Mouse (Mus musculus): ENCODE measurements around the gene Impg1. TPM values are rescaled to one million over a fixed set of nuclear protein-coding genes. Genes with fewer than 3 reads are reported as not detected.
A peak's percentile ranks its signal among the peaks of the same experiment; 100 is the strongest.
"Not testable (repeated sequence)": the region's sequence is repeated elsewhere in the genome, so short reads cannot be mapped to it uniquely, and the experiment has no call there.

Impg1 gene
- total RNA-seq, 1 experiment from 2014 or later, result 0.23 TPM

DNA sequence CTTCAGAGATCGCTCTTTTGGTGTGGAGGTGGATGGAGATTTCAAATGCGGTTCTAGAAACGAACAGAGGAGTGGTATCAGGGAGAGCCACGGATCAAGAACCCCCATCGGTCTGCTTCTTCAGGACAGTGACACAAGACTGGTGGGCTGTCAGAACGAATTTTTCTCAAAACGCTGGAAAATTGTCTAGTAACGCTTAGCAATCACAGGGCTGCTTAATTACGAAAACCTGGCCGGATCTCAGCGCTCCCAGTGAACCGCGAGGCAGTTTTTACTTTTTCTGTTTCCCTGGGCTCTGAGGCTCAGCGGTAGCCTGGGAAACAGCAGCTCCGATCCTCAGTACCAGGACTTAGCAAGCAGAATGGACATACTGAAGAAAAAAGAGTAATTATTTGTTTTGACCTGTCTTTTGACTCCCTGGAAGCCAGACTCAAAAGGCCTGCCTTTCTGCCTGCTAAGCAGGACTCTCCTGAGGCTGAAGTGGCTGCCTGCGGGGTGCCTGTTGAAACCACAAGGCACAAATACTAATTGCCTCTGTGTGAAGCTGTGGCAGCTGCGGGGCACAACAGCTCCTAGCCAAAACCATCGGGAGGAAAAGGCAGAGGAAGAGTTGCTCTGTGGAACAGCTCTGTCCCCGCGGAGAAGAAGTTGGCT is 113.5 kb downstream of the Impg1 start:
- ATAC-seq (ENCODE audit: extremely low read depth, insufficient number of reproducible peaks, low FRiP score, poor library complexity, severe bottlenecking), result no peak

DNA sequence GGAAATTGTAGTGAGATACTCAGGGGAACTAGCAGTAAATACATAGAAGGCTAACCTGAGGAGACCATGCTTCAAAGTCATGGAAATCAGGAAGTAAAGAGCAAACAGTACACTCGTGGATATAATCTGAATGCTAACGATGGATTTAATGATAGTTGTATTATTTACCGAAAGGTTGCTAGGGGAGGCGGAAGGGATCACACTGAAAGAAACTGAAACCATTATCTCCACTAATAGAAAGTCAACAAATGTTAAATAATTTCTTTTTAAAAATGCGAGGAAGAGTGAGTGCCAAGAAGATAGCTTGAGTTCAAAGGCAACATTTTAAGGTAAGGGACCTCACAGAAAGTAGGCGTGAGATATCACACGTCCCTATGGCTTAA is 114.0 kb downstream of the Impg1 start:
- no peak for ATAC-seq (ENCODE audit: extremely low read depth, insufficient number of reproducible peaks, low FRiP score, poor library complexity, severe bottlenecking)

DNA sequence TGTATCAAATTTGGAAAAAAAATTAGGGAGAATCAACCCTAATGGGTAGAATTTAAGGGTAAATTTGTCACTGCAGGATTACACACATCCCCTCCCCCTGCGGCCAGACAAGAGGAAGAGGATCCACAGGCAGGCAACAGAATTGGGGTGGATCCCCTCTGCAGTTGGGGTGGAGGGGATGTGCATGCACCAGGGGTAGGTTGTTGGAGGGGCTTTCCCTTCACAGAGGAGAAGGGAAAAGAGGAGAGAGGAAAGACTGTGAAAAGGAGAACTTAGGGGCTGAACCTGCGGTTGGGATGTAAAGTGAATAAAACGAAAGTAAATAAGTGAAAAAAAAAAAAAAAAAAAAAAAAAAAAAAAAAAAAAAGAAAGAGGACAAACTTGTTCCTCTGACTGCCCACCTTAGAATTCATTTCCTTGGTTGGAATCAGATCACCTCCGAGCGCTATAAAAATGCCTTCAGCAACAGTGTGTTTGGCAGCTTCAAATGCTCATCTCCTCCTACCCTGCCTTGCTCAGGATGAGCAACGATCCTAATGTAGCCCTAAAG is 120.8 kb downstream of the Impg1 start:
- no peak for ATAC-seq (ENCODE audit: extremely low read depth, insufficient number of reproducible peaks, low FRiP score, poor library complexity, severe bottlenecking)

DNA sequence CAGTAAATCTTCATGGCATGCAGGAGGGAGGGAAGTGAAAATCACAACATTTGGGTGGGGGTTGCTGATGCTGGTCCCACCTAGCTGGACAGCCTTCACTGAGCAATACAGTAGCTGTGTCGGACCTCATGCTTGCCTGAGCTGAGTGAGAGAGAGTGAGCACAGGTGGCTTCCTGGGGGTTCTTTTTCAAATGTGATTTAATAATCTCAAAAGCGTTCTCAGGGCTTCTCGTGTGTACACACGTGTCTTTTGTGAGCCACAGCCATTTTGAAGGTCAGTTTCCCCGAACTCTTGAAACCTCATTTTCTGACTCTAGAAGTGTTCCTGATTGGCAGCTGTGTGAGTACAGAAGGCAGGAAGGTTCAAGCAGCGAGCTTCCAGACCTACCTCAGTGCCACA is 122.8 kb downstream of the Impg1 start:
- ATAC-seq (ENCODE audit: extremely low read depth, insufficient number of reproducible peaks, low FRiP score, poor library complexity, severe bottlenecking), result peak; percentile 9; the same call in 1 of the 2 replicates

DNA sequence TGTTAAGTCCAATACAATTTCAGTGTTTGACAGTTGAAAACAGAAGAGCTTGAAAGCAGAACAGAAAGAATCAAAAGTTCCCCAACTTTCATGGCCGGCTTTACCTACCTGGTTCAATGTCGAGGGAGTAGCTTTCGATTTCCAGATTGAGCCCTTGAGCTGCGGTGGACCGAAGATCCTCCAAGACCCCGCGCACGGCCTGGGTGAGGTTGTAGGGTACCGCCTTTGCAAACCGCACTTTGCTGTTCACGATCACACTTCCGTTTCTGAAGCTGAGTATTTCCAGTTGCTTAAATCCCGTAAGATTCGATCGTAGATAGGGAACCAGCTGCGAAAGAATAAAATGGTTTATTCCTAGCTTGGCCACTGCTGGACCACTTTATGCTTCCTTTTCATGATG is 123.5 kb downstream of the Impg1 start:
- 0 out of 2 replicates have a peak, but pooled peaks have one; percentile 26 for ATAC-seq (ENCODE audit: extremely low read depth, insufficient number of reproducible peaks, low FRiP score, poor library complexity, severe bottlenecking)

DNA sequence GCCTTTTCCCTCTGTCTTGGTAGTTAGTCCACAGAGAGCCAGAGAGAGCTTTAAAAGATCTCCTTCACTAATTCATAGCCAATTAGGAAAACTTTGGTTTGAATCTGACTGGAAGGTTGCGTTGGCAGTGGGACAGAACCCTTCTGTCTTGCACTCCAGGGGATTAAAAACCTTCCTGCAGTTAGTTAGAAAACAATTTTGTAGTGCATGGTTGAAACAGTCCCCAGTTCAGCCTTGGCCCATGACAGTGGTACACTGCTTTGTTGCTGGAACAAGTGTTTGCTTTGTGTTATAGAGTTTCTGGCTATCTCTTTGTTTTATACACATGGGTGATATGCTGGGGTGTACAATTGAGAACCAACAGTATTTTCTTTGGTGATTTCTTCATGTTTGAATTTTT is 124.4 kb downstream of the Impg1 start:
- ATAC-seq (ENCODE audit: extremely low read depth, insufficient number of reproducible peaks, low FRiP score, poor library complexity, severe bottlenecking), result no peak

DNA sequence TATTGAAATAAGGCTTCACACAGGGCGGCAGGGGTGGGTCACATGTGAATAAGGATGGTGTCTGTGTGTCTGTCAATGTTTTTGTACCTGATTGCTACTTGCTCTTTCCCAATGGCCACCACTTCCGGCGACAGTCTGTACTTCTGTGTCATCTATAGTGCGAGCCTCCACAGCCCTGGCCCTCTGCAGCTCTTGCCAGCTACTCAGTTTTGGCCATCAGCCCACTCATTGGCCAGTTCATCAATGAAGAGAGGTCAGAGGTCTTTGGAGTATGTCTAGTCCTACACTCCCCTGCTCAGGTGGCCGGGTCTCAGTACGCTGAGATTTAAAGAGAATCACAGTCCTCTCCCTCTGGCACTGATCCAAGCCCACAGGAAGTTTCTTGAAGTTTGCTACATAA is 127.3 kb downstream of the Impg1 start:
- no peak for ATAC-seq (ENCODE audit: extremely low read depth, insufficient number of reproducible peaks, low FRiP score, poor library complexity, severe bottlenecking)

DNA sequence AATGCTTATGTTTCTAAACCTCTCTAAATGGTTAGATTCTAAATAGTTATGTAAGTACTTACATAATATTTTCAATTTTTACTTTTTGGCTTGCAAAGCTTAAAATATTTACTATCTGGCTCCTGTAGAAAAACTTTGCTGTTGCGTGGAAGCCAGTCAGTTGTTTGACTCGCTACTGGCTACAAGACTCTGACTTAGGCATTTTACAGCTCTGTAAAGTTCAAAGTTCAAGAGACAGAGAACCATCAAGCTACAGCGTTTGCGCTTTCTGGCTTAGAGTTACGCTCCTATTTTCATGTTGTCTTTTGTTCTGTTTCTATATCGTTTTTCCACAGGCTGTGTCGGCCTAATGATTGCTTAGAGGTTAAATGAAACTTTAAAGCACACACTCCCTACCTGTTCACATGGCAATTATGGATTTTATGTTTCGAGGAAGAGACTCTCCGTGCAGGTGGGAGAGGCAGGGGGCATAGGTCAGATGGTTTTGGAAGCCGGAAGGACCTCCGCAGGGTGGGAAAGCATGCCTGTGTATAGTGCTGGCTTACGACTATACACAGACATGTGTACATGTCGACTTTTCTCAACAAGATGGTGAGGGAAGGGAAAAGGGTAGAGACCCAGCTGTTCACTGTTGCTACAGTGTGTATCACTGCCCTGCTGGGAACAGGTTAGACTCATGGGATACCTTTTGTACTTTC is 129.5 kb downstream of the Impg1 start:
- no peak for ATAC-seq (ENCODE audit: extremely low read depth, insufficient number of reproducible peaks, low FRiP score, poor library complexity, severe bottlenecking)

DNA sequence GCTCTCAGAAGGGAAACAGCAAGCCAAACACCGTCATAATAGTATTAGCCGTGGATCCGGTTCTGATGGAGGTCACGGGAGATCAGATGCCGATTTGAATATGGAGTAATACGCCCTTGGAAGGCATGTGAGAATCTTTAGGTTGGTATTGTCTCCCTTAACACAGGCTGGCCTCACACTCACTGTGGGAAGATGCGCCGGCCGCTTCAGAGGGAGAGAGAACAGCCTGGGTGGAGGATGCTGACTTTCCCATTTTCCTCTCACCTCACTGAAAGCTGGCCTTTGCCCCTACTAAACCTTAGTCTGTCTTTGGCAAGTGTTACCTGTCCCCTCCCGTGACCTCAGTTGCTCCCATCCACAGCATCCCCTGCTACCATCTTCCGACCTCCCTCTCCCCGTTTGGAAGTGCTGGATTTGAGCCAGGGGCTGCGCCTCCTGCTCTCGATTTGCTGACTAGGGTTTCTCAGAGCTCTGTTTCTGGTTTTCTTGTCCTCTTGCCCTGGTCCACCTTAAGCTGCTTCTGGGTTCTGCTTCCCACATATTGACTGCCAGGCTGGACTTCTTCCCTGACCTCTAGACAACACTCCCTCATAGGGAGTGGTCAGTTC is 131.2 kb downstream of the Impg1 start:
- no peak for ATAC-seq (ENCODE audit: extremely low read depth, insufficient number of reproducible peaks, low FRiP score, poor library complexity, severe bottlenecking)

DNA sequence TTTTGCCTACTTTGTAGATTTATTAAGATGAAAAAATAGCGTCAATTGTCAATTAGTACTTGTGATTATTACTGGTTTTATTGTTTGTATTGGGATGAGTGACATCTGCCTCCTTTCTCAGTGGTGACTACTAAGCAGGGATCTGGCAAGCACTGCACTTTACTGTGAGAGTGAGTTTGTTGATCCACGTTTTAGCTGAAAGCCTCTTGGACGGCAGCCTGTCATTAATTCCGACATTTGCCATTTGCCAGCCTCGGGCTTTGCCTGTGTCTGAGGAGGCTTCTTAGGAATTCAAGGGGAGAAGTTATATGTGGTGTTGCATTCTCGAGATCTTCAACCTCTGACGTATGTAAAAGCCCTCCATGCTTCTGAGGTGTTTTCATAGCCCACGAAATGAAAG is 131.8 kb downstream of the Impg1 start:
- no peak for ATAC-seq (ENCODE audit: extremely low read depth, insufficient number of reproducible peaks, low FRiP score, poor library complexity, severe bottlenecking)

DNA sequence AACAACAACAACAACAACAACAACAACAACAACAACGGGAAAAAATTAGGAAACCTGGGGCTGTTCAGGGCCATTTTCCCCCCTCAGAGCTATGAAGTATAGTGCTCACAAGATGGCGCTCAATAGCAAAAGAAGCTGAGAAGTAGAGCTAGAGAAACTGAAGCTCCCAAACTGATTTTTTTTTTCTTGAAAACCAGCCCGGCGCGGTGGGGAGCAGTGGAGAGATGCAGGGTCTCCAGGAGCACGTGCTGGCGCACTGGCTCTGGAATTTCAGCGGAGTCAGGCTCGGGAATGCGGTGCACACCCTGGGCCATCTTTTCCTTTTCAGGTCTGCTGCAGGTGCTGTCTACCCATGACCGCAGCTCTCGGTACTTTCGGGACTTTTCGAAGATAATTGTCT is 133.1 kb downstream of the Impg1 start:
- ATAC-seq (ENCODE audit: extremely low read depth, insufficient number of reproducible peaks, low FRiP score, poor library complexity, severe bottlenecking), result no peak

DNA sequence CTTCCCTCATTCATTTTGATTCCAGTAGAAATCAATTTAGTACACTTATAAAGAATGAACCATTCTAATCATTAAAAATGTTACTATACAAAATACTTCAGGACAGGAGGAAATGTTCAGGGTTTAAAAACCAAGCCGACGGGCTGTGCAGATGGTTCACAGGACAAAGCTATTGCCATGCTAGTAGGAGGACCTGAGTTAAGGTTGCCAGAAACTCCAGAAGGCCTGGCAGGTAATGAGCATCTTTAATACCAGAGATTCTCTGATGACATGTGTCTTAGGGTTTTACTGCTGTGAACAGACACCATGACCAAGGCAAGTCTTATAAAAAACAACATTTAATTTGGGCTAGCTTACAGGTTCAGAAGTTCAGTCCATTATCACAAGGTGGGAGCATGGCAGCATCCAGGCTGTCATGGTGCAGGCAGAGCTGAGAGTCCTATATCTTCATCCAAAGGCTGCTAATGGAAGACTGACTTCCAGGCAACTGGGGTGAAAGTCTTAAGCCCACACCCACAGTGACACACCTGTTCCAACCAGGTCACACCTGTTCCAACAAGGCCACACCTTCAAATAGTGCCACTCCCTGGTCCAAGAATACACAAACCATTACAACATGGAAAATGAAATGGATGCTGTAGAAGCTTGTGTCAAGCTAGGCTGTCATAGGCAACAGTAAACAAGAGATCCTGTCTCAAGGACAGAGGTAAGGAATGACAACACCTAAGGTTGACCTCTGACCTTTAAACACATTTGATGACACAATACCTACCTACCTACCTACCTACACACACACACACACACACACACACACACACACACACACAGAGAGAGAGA is 144.0 kb downstream of the Impg1 start:
- not testable (repeated sequence) for ATAC-seq (ENCODE audit: extremely low read depth, insufficient number of reproducible peaks, low FRiP score, poor library complexity, severe bottlenecking)

DNA sequence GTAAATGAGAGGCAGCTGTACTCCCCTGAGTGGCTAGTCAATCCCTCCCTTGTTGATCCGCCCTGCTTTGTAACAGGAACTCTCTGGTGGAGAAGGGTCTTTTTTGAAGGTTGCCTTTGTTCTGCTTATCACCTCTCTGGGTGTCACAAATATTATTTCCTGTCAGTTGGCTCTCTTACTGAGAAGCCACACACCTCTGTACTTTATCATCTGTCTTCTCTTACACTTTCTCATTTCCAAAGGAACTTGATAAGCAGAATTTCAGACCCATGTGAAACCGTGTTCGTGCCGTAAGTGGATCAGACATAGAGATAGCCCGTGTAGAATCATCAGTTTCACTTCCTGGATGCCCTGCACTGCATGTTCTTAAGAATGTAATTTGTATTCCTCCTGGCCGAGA is 147.3 kb downstream of the Impg1 start:
- peak; percentile 46; the same call in 1 of the 2 replicates for ATAC-seq (ENCODE audit: extremely low read depth, insufficient number of reproducible peaks, low FRiP score, poor library complexity, severe bottlenecking)

DNA sequence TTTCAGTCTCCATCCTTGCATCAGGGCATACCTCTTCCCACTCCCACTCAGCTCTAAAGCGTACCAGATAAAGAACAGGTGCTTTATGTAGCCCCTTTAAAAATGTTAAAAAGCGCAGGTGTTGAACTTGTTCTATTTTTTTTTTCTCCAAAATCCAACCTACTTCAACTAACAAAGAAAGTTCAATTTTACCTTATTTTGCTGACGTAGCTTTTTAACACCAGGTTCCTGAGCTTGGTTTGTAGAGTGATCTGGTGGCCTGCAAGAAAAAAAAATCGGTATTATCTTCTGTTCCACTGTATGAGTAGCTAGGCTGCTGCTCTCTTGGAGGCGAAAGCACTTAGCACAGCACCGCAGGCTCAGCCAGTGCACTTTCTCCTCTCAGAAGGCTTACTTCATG is 149.4 kb downstream of the Impg1 start:
- no peak for ATAC-seq (ENCODE audit: extremely low read depth, insufficient number of reproducible peaks, low FRiP score, poor library complexity, severe bottlenecking)

DNA sequence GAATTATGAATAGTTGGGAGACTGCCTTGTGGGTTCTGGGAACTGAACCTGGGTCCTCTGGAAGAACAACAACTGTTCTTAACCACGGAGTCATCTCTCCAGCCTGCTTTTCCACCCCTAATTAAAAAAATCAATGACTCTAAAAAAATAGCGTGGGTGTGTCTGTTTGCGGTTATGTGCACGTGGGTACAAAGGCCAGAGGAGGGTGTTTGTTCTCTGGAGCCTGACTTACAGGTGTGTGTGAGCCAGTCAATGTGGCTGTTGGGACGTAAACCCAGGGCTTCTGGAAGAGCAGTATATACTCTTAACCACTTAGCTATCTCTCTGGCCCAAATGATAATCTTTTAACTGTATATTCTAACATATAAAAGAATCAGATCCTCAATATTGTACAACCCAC is 151.7 kb downstream of the Impg1 start:
- no peak for ATAC-seq (ENCODE audit: extremely low read depth, insufficient number of reproducible peaks, low FRiP score, poor library complexity, severe bottlenecking)

DNA sequence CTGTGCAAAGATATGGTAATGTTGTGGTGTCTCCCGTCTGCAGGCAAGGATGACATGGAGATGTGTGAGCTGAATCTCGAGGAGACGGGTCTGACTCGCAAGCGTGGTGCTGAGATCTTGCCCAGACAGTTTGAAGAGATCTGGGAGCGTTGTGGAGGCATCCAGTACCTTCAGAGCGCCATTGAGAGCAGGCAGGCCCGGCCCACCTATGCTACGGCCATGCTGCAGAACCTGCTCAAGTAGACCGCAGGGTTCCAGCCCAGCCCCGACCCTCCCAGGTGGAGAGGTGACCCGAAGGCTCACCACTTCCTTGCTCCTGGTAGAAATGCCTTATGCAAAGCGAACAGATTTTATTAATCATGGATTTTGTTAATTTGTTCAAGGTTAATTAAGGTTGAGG is 157.7 kb downstream of the Impg1 start:
- ATAC-seq (ENCODE audit: extremely low read depth, insufficient number of reproducible peaks, low FRiP score, poor library complexity, severe bottlenecking), result no peak

DNA sequence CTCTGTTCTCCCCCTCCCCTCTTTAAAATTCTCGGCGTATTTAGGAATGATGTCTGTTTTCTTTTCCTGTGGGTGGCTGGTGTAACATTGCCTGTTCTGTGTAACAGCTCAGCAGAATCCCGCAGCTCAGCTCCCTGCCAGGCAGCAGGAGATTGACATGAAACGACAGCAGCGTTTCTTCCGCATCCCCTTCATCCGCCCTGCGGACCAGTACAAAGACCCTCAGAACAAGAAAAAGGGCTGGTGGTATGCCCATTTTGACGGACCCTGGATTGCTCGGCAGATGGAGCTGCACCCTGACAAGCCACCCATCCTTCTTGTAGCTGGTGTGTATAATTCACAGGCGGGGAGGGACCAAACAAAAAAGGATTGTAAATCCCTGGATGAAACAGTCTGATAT is 158.4 kb downstream of the Impg1 start:
- ATAC-seq (ENCODE audit: extremely low read depth, insufficient number of reproducible peaks, low FRiP score, poor library complexity, severe bottlenecking), result no peak

DNA sequence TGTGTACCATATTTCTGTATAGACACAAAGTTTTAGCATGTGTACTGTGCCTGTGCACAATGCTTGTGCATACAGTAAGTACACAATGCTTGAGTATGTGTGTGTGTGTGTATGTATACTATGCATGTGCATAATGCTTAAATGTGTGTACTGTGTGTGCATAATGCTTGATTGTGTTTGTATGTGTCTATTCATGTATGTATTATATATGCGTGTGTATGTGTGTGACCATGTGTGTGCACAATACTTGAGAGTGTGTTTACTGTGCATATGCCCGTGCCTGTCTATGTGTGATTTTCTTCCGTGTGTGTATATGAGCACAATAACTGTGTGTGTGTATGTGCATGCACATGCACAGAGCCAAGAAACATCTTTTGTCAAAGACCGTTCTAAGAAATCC is 158.9 kb downstream of the Impg1 start:
- ATAC-seq (ENCODE audit: extremely low read depth, insufficient number of reproducible peaks, low FRiP score, poor library complexity, severe bottlenecking), result no peak

DNA sequence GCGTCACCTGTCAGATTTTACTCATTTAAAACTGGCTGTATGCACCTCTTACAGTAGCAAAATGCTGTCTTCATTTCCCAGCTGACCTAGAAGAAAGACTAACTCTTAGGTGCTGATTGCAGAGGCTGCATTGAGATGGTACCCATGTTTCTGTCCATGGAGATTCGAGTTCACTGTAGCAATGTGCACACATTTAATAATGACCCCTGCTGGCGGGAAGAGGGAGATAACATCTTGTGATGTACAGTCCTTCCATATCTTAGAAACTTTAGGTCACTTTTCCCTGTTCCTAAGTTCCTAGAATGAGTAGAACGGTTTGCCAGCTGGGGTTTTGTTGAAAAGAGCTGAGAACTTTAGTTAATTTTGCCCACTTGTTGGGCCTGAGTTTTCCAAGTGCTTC is 161.8 kb downstream of the Impg1 start:
- ATAC-seq (ENCODE audit: extremely low read depth, insufficient number of reproducible peaks, low FRiP score, poor library complexity, severe bottlenecking), result no peak
